Mouse (Mus musculus): ENCODE measurements around the gene Popdc2. TPM values are rescaled to one million over a fixed set of nuclear protein-coding genes. Genes with fewer than 3 reads are reported as not detected.

Gene Popdc2
- total RNA-seq (2014; rRNA removed) = 0.18 TPM in 1 of 2 replicates, not detected in the other
- polyA plus RNA-seq (2012; rRNA removed) = 0.18 and 0.73 TPM in 2 replicates

- Histone ChIP-seq H3K79me2 (ENCODE audit: control insufficient read depth, insufficient read depth, low read length) (no peaks in the 10 kb centered on the region), H3K4me1 (ENCODE audit: control insufficient read depth, insufficient read depth, low read length) (no peaks in the 10 kb centered on the region), H3K9ac (ENCODE audit: low read depth, low read length) (no peak within 1 kb of the TSS), H3K27me3 (ENCODE audit: control insufficient read depth, insufficient read depth, low read length) (no peaks in the 10 kb centered on the region), H3K36me3 (ENCODE audit: control insufficient read depth, insufficient read depth, low read length) (no peaks in the 10 kb centered on the region), H3K4me3 (ENCODE audit: insufficient read depth, low read depth, low read length) (no peak within 1 kb of the TSS), H3K27ac (replicated peaks; ENCODE audit: insufficient read depth, low read depth, low read length) (no peak within 1 kb of the TSS)
- no peak for TF ChIP-seq POLR2A (IDR thresholded peaks at IDR 0.05; ENCODE audit: extremely low read depth, insufficient read depth, low read length)
- TF ChIP-seq CTCF (IDR thresholded peaks at IDR 0.05; ENCODE audit: low read depth, low read length) = no peak
- WGBS = 29% methylated on average over 10 of the region's 10 CpGs
- no peak for DNase-seq (ENCODE audit: extremely low read depth, low read depth, low spot score)
These were observed at the start of gene Popdc2 for GRCm38 (mm10) chr16:38361933-38362332. TSS of gene Popdc2 (plus strand) at chr16:38362209.

GRCm38 (mm10) chr16:38318492-38318891 lies 43.5 kb upstream of the Popdc2 start:
- H3K27ac ChIP-seq (replicated peaks; ENCODE audit: insufficient read depth, low read depth, low read length) = no peak overlapping the region
- H3K4me1 ChIP-seq (ENCODE audit: control insufficient read depth, insufficient read depth, low read length) = no peaks in the 10 kb centered on the region; the same call in 1 of the 2 replicates
- H3K79me2 ChIP-seq (ENCODE audit: control insufficient read depth, insufficient read depth, low read length) = no peaks in the 10 kb centered on the region
- 77% methylated on average over 9 of the region's 9 CpGs for WGBS
- H3K4me3 ChIP-seq (ENCODE audit: insufficient read depth, low read depth, low read length) = no peak overlapping the region
- H3K36me3 ChIP-seq (ENCODE audit: control insufficient read depth, insufficient read depth, low read length) = no peaks in the 10 kb centered on the region
- H3K9ac ChIP-seq (ENCODE audit: low read depth, low read length) = no peak overlapping the region
- TF ChIP-seq CTCF (IDR thresholded peaks at IDR 0.05; ENCODE audit: low read depth, low read length) (no peak), POLR2A (IDR thresholded peaks at IDR 0.05; ENCODE audit: extremely low read depth, insufficient read depth, low read length) (no peak)
- no peaks in the 10 kb centered on the region for H3K27me3 ChIP-seq (ENCODE audit: control insufficient read depth, insufficient read depth, low read length)
- no peak for DNase-seq (ENCODE audit: extremely low read depth, low read depth, low spot score)

DNA sequence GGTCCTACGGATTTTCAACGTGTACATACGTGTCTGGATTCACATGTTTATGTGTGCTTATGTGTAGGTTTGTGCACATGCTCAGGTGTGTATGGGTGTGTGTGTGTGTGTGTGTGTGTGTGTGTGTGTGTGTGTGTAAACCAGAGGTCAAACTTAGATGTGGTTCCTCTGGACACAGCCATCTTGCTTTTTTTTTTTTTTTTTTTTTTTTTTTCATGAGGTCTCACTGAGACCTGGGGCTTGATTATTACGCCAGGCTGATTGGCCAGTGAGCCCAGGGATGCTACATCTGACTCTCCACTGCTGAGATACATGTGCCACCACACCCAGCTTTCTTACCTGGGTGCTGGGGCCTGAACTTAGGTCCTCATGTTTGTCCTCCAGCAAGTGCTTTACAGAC lies 42.9 kb upstream of the Popdc2 start:
- no peak for DNase-seq (ENCODE audit: extremely low read depth, low read depth, low spot score)
- no peaks in the 10 kb centered on the region for H3K27me3 ChIP-seq (ENCODE audit: control insufficient read depth, insufficient read depth, low read length)
- H3K36me3 ChIP-seq (ENCODE audit: control insufficient read depth, insufficient read depth, low read length) = no peaks in the 10 kb centered on the region
- H3K27ac ChIP-seq (replicated peaks; ENCODE audit: insufficient read depth, low read depth, low read length) = no peak overlapping the region
- TF ChIP-seq POLR2A (IDR thresholded peaks at IDR 0.05; ENCODE audit: extremely low read depth, insufficient read depth, low read length) (no peak), CTCF (IDR thresholded peaks at IDR 0.05; ENCODE audit: low read depth, low read length) (no peak)
- 94% methylated on average over 4 of the region's 4 CpGs for WGBS
- no peaks in the 10 kb centered on the region for H3K79me2 ChIP-seq (ENCODE audit: control insufficient read depth, insufficient read depth, low read length)
- H3K4me1 ChIP-seq (ENCODE audit: control insufficient read depth, insufficient read depth, low read length) = no peaks in the 10 kb centered on the region; the same call in 1 of the 2 replicates
- no peak overlapping the region for H3K9ac ChIP-seq (ENCODE audit: low read depth, low read length)
- H3K4me3 ChIP-seq (ENCODE audit: insufficient read depth, low read depth, low read length) = no peak overlapping the region

- H3K36me3 ChIP-seq (ENCODE audit: control insufficient read depth, insufficient read depth, low read length) = no peaks in the 10 kb centered on the region
- H3K27me3 ChIP-seq (ENCODE audit: control insufficient read depth, insufficient read depth, low read length) = no peaks in the 10 kb centered on the region
- TF ChIP-seq POLR2A (IDR thresholded peaks at IDR 0.05; ENCODE audit: extremely low read depth, insufficient read depth, low read length) (no peak), CTCF (IDR thresholded peaks at IDR 0.05; ENCODE audit: low read depth, low read length) (peak; percentile 69)
- H3K27ac ChIP-seq (replicated peaks; ENCODE audit: insufficient read depth, low read depth, low read length) = no peak overlapping the region
- no peak overlapping the region for H3K4me3 ChIP-seq (ENCODE audit: insufficient read depth, low read depth, low read length)
- no peaks in the 10 kb centered on the region for H3K79me2 ChIP-seq (ENCODE audit: control insufficient read depth, insufficient read depth, low read length)
- H3K9ac ChIP-seq (ENCODE audit: low read depth, low read length) = no peak overlapping the region
- no peaks in the 10 kb centered on the region; the same call in 1 of the 2 replicates for H3K4me1 ChIP-seq (ENCODE audit: control insufficient read depth, insufficient read depth, low read length)
- DNase-seq (ENCODE audit: extremely low read depth, low read depth, low spot score) = peak; percentile 26
- WGBS = 36% methylated on average over 17 of the region's 17 CpGs
These were observed 40.5 kb upstream of the Popdc2 start for GRCm38 (mm10) chr16:38321452-38321935.

DNA sequence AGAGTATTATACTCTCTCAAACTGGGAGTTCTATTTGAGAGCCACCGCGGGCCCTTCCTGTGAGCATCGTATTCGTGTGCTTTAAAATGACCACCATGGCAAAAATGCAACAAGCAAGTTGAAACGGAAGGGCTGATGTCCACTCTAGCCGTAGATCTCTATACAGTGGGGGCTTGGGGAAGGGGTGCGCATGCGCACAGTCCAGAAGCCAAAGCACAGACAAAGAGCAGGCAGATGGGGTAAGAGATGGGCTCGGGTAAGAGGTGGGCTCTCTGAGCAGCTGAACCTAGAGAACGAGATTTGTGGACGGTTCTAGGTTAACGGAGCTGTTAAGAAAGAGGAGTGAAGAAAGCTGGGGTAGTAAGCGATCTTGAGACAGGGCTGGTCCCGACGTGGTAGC lies 37.7 kb upstream of the Popdc2 start:
- Histone ChIP-seq H3K36me3 (ENCODE audit: control insufficient read depth, insufficient read depth, low read length) (no peaks in the 10 kb centered on the region), H3K79me2 (ENCODE audit: control insufficient read depth, insufficient read depth, low read length) (no peaks in the 10 kb centered on the region), H3K27ac (replicated peaks; ENCODE audit: insufficient read depth, low read depth, low read length) (no peak overlapping the region), H3K4me1 (ENCODE audit: control insufficient read depth, insufficient read depth, low read length) (no peaks in the 10 kb centered on the region; the same call in 1 of the 2 replicates), H3K27me3 (ENCODE audit: control insufficient read depth, insufficient read depth, low read length) (no peaks in the 10 kb centered on the region), H3K9ac (ENCODE audit: low read depth, low read length) (no peak overlapping the region), H3K4me3 (ENCODE audit: insufficient read depth, low read depth, low read length) (no peak overlapping the region)
- no peak for DNase-seq (ENCODE audit: extremely low read depth, low read depth, low spot score)
- 93% methylated on average over 15 of the region's 15 CpGs for WGBS
- TF ChIP-seq CTCF (IDR thresholded peaks at IDR 0.05; ENCODE audit: low read depth, low read length) = no peak
- no peak for TF ChIP-seq POLR2A (IDR thresholded peaks at IDR 0.05; ENCODE audit: extremely low read depth, insufficient read depth, low read length)

DNA sequence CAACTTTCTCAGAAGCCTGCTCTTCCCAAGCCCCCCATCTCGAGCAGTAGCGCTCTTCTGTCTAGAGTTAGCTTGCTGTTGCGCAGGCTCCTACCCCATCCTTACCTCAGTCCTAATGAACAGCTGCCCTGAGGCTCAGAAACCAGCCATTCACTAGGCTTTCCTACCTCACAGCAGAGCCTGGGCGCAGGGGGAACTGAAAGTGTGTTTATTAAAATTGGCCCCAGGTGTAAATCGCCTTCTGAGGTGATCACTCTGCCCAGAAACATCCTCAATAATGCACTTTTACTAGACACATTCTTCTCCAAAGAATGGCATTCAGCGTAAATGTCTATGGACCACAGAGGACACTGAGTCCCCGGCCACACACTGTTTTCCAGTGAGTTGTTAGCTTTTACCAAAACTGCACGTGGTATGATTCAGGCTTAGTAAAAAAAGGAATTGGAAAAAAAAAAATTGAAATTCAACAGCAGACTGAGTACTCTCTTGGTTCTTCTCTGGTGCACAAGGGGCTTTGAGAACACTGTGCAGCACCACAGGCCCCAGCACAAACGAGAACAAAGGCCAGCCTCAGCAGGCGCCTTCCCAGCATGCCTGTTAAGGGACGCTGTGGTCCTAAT lies 35.1 kb upstream of the Popdc2 start:
- no peak for DNase-seq (ENCODE audit: extremely low read depth, low read depth, low spot score)
- H3K36me3 ChIP-seq (ENCODE audit: control insufficient read depth, insufficient read depth, low read length) = no peaks in the 10 kb centered on the region
- WGBS = 89% methylated on average over 11 of the region's 11 CpGs
- no peaks in the 10 kb centered on the region for H3K27me3 ChIP-seq (ENCODE audit: control insufficient read depth, insufficient read depth, low read length)
- H3K4me3 ChIP-seq (ENCODE audit: insufficient read depth, low read depth, low read length) = no peak overlapping the region
- H3K9ac ChIP-seq (ENCODE audit: low read depth, low read length) = no peak overlapping the region
- H3K27ac ChIP-seq (replicated peaks; ENCODE audit: insufficient read depth, low read depth, low read length) = no peak overlapping the region
- H3K79me2 ChIP-seq (ENCODE audit: control insufficient read depth, insufficient read depth, low read length) = no peaks in the 10 kb centered on the region
- no peaks in the 10 kb centered on the region for H3K4me1 ChIP-seq (ENCODE audit: control insufficient read depth, insufficient read depth, low read length)
- no peak for TF ChIP-seq CTCF (IDR thresholded peaks at IDR 0.05; ENCODE audit: low read depth, low read length)
- TF ChIP-seq POLR2A (IDR thresholded peaks at IDR 0.05; ENCODE audit: extremely low read depth, insufficient read depth, low read length) = no peak
